Mouse (Mus musculus) heart, embryonic 14.5 days (tissue): ENCODE measurements at regions not wholly inside any gene's neighbourhood (a gene's known extent, or its start where the extent isn't known, plus 50 kb on each side); places are given as distances from the start of the nearest gene placed in this dataset.
A peak's percentile ranks its signal among the peaks of the same experiment; 100 is the strongest.

Experiments
- ATAC-seq: fragments of 200-750 bp; cut with Nextera tagmentation; 2 replicates; pipeline ENCODE4 v1.8.0; 2017; ENCODE audit warnings: low read depth, moderate TSS enrichment; ENCODE audit not compliant: insufficient number of reproducible peaks, insufficient read depth, low FRiP score
- H3K27ac ChIP-seq, 2 experiments: fragments of 200-500 bp in 1 of 2; fragments of 300-500 bp in 1 of 2; sonication (generic) in 1 of 2; replicated peaks in 1 of 2; 2 replicates each; pipeline ENCODE4 v1.5.1; 2012 to 2014; ENCODE audit warnings: low read depth in 2 of 2, low read length in 2 of 2, control low read depth in 1 of 2, mild to moderate bottlenecking in 1 of 2, mixed read lengths in 1 of 2; ENCODE audit not compliant: control insufficient read depth in 1 of 2, insufficient read depth in 1 of 2
- H3K27me3 ChIP-seq: fragments of 300-500 bp; sonication (generic); 2 replicates; pipeline ENCODE4 v1.6.1; 2014; ENCODE audit warnings: mild to moderate bottlenecking, low read length, control low read depth; ENCODE audit not compliant: control insufficient read depth, insufficient read depth
- H3K36me3 ChIP-seq: fragments of 300-500 bp; sonication (generic); 2 replicates; pipeline ENCODE4 v1.6.1; 2014; ENCODE audit warnings: mild to moderate bottlenecking, control low read depth, low read length, mixed read lengths; ENCODE audit not compliant: control insufficient read depth, insufficient read depth
- H3K4me1 ChIP-seq, 2 experiments: fragments of 200-500 bp in 1 of 2; fragments of 300-500 bp in 1 of 2; sonication (generic) in 1 of 2; 2 replicates each; pipeline ENCODE4 v1.6.1; 2012 to 2014; ENCODE audit warnings: low read length in 2 of 2, control low read depth in 1 of 2, mixed read lengths in 1 of 2; ENCODE audit not compliant: control insufficient read depth in 2 of 2, insufficient read depth in 2 of 2
- H3K4me2 ChIP-seq: fragments of 300-500 bp; sonication (generic); 2 replicates; pipeline ENCODE4 v1.6.1; 2014; ENCODE audit warnings: mild to moderate bottlenecking, low read length
- H3K4me3 ChIP-seq, 2 experiments: fragments of 200-500 bp in 1 of 2; fragments of 300-500 bp in 1 of 2; sonication (generic) in 1 of 2; 2 replicates each; pipeline ENCODE4 v1.5.1; 2012 to 2014; ENCODE audit warnings: low read length in 2 of 2, mild to moderate bottlenecking in 2 of 2, control low read depth in 1 of 2, low read depth in 1 of 2, moderate library complexity in 1 of 2; ENCODE audit not compliant: control insufficient read depth in 1 of 2, insufficient read depth in 1 of 2
- H3K9ac ChIP-seq: fragments of 300-500 bp; sonication (generic); 2 replicates; pipeline ENCODE4 v1.6.1; 2014; ENCODE audit warnings: mild to moderate bottlenecking, low read length
- H3K9me3 ChIP-seq: fragments of 300-500 bp; sonication (generic); 2 replicates; pipeline ENCODE4 v1.6.1; 2016; ENCODE audit warnings: low read length, control low read depth; ENCODE audit not compliant: control insufficient read depth
- WGBS: fragments of 180-500 bp; shearing (Covaris S2); extraction: QIAGEN DNeasy Blood & Tissue Kit; methylation state at CpG from one replicate; pipeline ENCODE4 v1.1.7; 2014; 5-methylcytosine and 5-hydroxymethylcytosine counted together

DNA sequence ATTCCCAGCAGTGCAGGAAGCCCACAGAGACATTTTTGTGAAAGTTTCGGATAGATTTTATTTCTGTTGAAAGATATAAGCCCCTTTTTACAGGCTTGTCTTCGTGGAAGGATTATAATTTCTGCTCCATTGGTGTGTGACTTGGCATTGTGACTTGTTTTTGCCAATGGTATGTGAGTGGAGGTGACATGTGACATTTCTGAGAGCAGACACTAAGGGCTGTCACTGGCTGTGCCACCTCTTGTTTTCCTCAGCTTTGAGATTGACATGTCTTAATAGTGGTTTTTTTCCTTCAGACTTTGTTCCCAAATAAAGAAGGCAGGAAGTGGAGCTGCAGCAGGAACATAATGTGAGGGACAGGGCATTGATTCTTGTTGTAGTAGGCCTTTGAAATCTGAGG, 174.9 kb upstream of the Tle4 start:
- no peaks in the 10 kb centered on the region for H3K9me3 ChIP-seq
- 41% methylated on average over 2 of the region's 2 CpGs for WGBS
- peak overlapping the region; percentile 32 to 44; a peak in 2 of 4 replicates for H3K27ac ChIP-seq

GRCm38 (mm10) chr19:14752646-14753045, 154.8 kb upstream of the Tle4 start:
- no peaks in the 10 kb centered on the region for H3K36me3 ChIP-seq
- H3K27ac ChIP-seq: no peak overlapping the region
- H3K9ac ChIP-seq: no peak overlapping the region
- H3K4me2 ChIP-seq: no peak overlapping the region
- H3K9me3 ChIP-seq: no peaks in the 10 kb centered on the region
- H3K4me3 ChIP-seq: no peak overlapping the region
- no peaks in the 10 kb centered on the region for H3K27me3 ChIP-seq
- no peak for ATAC-seq
- no peaks in the 10 kb centered on the region for H3K4me1 ChIP-seq

More for the DNA sequence above, 174.9 kb upstream of the Tle4 start:
- H3K4me3 ChIP-seq: no peak overlapping the region
- no peaks in the 10 kb centered on the region for H3K36me3 ChIP-seq
- 0 out of 2 replicates have a peak, but pooled peaks cover 6% of the 10 kb centered on the region for H3K27me3 ChIP-seq
- no peak for ATAC-seq
- H3K4me1 ChIP-seq: peaks cover 2 to 7% of the 10 kb centered on the region in 2 experiments; a peak in 1 of 4 replicates
- no peak overlapping the region for H3K4me2 ChIP-seq
- no peak overlapping the region for H3K9ac ChIP-seq

DNA sequence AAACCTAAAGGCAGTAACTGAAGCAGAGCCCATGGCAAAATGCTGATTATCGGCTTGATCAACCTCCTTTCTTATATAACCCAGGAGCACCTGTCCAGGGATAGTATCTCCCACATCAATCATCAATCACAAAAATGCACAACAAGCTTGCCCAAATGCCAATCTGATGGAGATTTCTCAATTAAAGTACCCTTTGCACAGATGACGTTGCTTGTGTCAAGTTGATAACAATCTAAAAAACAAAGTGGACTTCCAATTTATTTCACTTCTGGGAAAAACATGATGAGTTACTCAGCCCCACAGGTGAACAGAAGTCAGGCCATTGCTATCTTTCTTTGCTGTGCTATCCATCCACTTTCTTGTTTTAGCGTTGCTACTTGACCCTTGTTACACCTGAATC, 144.5 kb upstream of the Tle4 start:
- H3K4me1 ChIP-seq: no peaks in the 10 kb centered on the region
- 82% methylated on average over 3 of the region's 3 CpGs for WGBS
- H3K4me2 ChIP-seq: no peak overlapping the region
- no peak overlapping the region for H3K27ac ChIP-seq
- H3K9me3 ChIP-seq: no peaks in the 10 kb centered on the region
- ATAC-seq: no peak
- H3K4me3 ChIP-seq: no peak overlapping the region
- no peaks in the 10 kb centered on the region for H3K27me3 ChIP-seq
- H3K36me3 ChIP-seq: no peaks in the 10 kb centered on the region
- no peak overlapping the region for H3K9ac ChIP-seq

GRCm38 (mm10) chr19:14740936-14741335, 143.1 kb upstream of the Tle4 start:
- no peak overlapping the region for H3K27ac ChIP-seq
- no peak overlapping the region for H3K9ac ChIP-seq
- no peaks in the 10 kb centered on the region for H3K27me3 ChIP-seq
- H3K4me2 ChIP-seq: no peak overlapping the region
- no peaks in the 10 kb centered on the region for H3K4me1 ChIP-seq
- no peak overlapping the region for H3K4me3 ChIP-seq
- 86% methylated on average over 1 of the region's 1 CpGs for WGBS
- no peaks in the 10 kb centered on the region for H3K9me3 ChIP-seq
- ATAC-seq: no peak
- no peaks in the 10 kb centered on the region for H3K36me3 ChIP-seq

- H3K36me3 ChIP-seq: no peaks in the 10 kb centered on the region
- whole genome bisulfite sequencing: 89% methylated on average over 1 of the region's 1 CpGs
- no peaks in the 10 kb centered on the region for H3K9me3 ChIP-seq
- no peaks in the 10 kb centered on the region for H3K4me1 ChIP-seq
- H3K27ac ChIP-seq: no peak overlapping the region
- H3K4me3 ChIP-seq: no peak overlapping the region
- no peak overlapping the region for H3K9ac ChIP-seq
- ATAC-seq: no peak
- no peaks in the 10 kb centered on the region for H3K27me3 ChIP-seq
- no peak overlapping the region for H3K4me2 ChIP-seq
These were observed 142.3 kb upstream of the Tle4 start for GRCm38 (mm10) chr19:14740139-14740538.

DNA sequence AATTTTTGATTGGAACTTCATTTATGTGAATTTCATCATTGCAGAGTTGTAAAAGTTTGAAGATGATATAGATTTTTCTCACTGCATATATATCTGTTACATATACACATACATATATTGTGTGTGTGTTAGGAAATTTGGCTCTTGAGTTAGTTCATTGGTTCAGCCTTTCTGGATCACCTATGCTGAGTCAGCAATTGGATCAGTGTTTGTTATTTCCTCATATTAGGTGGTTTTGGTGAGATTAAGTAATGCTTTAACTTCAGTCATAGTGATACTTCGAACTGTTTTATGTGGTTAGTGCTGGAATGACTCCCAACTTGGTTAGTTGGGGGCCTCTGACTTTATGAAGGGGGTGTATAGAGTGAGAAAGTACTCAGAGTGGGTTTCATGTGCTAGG, 138.7 kb upstream of the Tle4 start:
- no peaks in the 10 kb centered on the region for H3K36me3 ChIP-seq
- H3K4me2 ChIP-seq: no peak overlapping the region
- WGBS: 77% methylated on average over 1 of the region's 1 CpGs
- no peak overlapping the region for H3K4me3 ChIP-seq
- H3K9ac ChIP-seq: no peak overlapping the region
- H3K27me3 ChIP-seq: no peaks in the 10 kb centered on the region
- H3K4me1 ChIP-seq: no peaks in the 10 kb centered on the region
- no peak overlapping the region for H3K27ac ChIP-seq
- no peak for ATAC-seq
- H3K9me3 ChIP-seq: no peaks in the 10 kb centered on the region

GRCm38 (mm10) chr19:14725329-14725728, 127.5 kb upstream of the Tle4 start:
- ATAC-seq: no peak

DNA sequence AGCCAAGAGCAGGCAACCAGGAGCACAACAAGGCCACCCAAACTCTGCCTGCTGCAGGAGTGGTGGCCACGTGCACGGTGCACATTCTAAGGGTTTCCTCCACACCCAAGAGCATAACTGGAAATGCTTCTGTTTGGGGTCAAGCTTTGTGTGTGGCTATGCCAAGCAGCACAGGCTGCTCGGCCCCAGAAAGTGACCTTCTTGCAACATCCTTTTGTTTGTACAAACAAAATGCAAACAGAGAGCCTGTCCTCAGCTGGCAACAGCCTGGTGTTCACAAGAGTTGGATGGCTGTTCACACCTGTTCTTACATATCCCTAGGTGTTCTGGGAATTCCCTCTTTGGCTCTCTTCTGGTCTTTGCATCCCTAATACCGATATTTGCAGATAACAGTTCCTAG, 126.8 kb upstream of the Tle4 start:
- Histone ChIP-seq H3K4me1 (no peaks in the 10 kb centered on the region), H3K9ac (no peak overlapping the region), H3K4me3 (no peak overlapping the region), H3K27ac (no peak overlapping the region), H3K27me3 (no peaks in the 10 kb centered on the region), H3K4me2 (no peak overlapping the region), H3K9me3 (no peaks in the 10 kb centered on the region), H3K36me3 (no peaks in the 10 kb centered on the region)
- WGBS: 69% methylated on average over 4 of the region's 4 CpGs
- ATAC-seq: no peak

More at GRCm38 (mm10) chr19:14725329-14725728, 127.5 kb upstream of the Tle4 start:
- Histone ChIP-seq H3K27me3 (no peaks in the 10 kb centered on the region), H3K36me3 (no peaks in the 10 kb centered on the region), H3K4me3 (no peak overlapping the region), H3K4me1 (no peaks in the 10 kb centered on the region), H3K27ac (no peak overlapping the region), H3K9ac (no peak overlapping the region), H3K9me3 (no peaks in the 10 kb centered on the region), H3K4me2 (no peak overlapping the region)
- 64% methylated on average over 3 of the region's 3 CpGs for WGBS
